Mouse (Mus musculus) subcutaneous adipose tissue, adult 2 months (tissue): ENCODE measurements around the gene Vmn1r91. TPM values are rescaled to one million over a fixed set of nuclear protein-coding genes. Genes with fewer than 3 reads are reported as not detected.

Experiments
- polyA plus RNA-seq: library from polyadenylated mRNA; depleted of rRNA; stranded (reverse); fragments of >200 nt; gene quantifications from 2 replicates; pipeline ENCODE4 v1.2.3, GENCODE M21; 2012; ENCODE audit warnings: low replicate concordance; rRNA removed

The Vmn1r91 gene
- polyA plus RNA-seq = not detected in 2 replicates

DNA sequence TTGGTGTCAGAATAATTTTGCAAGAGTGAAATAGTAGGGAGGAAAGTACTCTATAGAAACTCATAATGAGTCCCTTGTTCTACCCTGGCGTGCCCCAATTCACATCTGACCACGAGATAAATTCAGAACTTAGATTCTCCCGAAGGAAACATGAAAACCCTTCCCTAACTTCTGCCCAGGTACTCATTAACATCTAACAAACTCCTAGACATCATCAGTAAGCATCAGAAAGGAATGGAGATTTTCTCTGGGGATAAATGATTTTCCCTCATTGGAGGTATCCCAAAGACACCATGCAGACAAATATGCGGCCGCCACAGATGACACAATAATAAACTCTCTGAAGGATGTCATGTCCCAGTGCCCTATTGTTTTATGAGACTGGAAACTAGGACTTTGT lies at the start of gene Vmn1r91:
Vmn1r91 (plus strand) TSS at position 301 of the 400 bp plus-strand sequence.

GRCm38 (mm10) chr7:20122479-20122878 lies 23.0 kb downstream of the Vmn1r91 start, which contains the start of gene Gm16442:
Gene Gm16442, minus strand, starts transcription at chr7:20122579.

GRCm38 (mm10) chr7:20138988-20139387 lies 39.5 kb downstream of the Vmn1r91 start, which contains the start of gene Vmn1r93:
Gene Vmn1r93, minus strand, starts transcription at chr7:20139088.

Other genes with a start within 250 kb of the Vmn1r91 start
- gene Gm19345, start 247.7 kb upstream of the Vmn1r91 start, polyA plus RNA-seq = 0.13 TPM in 1 of 2 replicates, not detected in the other
- gene Ceacam16, start 238.4 kb upstream of the Vmn1r91 start, polyA plus RNA-seq = 0.32 and 0.42 TPM in 2 replicates
- 0.04 and 0.23 TPM in 2 replicates for gene Ceacam19, start 211.7 kb upstream of the Vmn1r91 start, polyA plus RNA-seq
- gene Pvr, start 178.5 kb upstream of the Vmn1r91 start, polyA plus RNA-seq = 22.2 and 29.8 TPM in 2 replicates
- gene Igsf23, start 148.9 kb upstream of the Vmn1r91 start, polyA plus RNA-seq = 0.07 and 0.10 TPM in 2 replicates
- gene Ceacam20, start 134.3 kb upstream of the Vmn1r91 start, polyA plus RNA-seq = not detected in 2 replicates
- not detected in 2 replicates for gene Nlrp9b, start 108.2 kb upstream of the Vmn1r91 start, polyA plus RNA-seq
- not detected in 2 replicates for gene Gm16442, start 22.9 kb downstream of the Vmn1r91 start, polyA plus RNA-seq
- not detected in 2 replicates for gene Vmn1r93, start 39.4 kb downstream of the Vmn1r91 start, polyA plus RNA-seq
- not detected in 2 replicates for gene Vmn1r94, start 68.7 kb downstream of the Vmn1r91 start, polyA plus RNA-seq
- not detected in 2 replicates for gene Vmn1r95, start 94.0 kb downstream of the Vmn1r91 start, polyA plus RNA-seq
- not detected in 2 replicates for gene Gm6164, start 105.9 kb downstream of the Vmn1r91 start, polyA plus RNA-seq
- gene Gm4498, start 134.1 kb downstream of the Vmn1r91 start, polyA plus RNA-seq = not detected in 2 replicates
- gene Gm5890, start 163.2 kb downstream of the Vmn1r91 start, polyA plus RNA-seq = not detected in 2 replicates
- gene Gm4133, start 234.4 kb downstream of the Vmn1r91 start, polyA plus RNA-seq = not detected in 2 replicates